8 mouse cellular contexts compared by ENCODE assay signal in the genomic region with DNA sequence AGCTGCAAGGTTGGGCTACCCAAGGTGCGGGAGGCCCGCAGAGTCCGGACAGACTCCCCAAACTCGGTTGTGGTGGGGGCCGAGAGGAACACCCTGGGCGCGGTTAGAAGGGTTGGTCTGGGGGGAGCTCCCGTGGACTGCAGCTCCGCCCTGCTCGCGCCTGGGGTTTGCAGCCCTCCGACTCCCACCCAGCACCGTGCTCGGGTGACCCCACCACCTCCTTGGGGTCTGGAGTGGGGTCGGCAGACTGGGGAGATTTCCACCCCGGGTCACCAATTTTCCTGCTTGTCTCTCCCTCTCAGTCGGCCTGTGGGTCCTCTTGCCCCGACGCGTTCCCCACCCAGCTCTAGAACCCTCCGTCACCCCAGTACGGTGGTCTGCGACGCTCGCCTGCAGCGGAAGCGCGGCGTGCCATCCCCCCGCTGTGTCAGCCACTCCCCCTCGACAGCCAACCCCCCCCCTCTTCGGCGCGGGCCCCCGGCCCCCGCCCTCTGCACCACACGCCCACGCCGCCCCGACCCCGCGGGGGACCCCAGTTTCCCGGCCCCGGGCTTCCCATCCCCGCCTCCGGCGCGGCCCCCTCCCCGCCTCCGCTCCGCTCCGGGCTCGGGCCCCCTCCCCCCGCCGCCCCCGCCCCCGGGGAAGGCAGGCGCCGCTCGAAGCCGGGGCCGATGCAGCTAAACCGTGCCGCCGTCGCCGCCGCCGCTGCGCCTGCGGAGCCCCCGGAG. TPM values are rescaled to one million over a fixed set of nuclear protein-coding genes. Genes with fewer than 3 reads are reported as not detected.
DNase-seq lines count a peak whose midpoint lies in the region; ATAC-seq and TF ChIP-seq lines count a peak whose summit lies in the region.

A gene (plus strand): TSS at position 663 of the 728 bp plus-strand sequence.

- in situ Hi-C loops in ES-E14 (cut with MboI; ENCODE audit: low sequenced_read_pairs in 2 of 2, unreplicated experiment in 2 of 2) = no loop called here

- intact Hi-C loops in heart, postnatal 14 days (cut with DNase I) = loop anchor here (2.0 kb wide), 1 partner anchor 22 kb away; a partner anchor contains a TSS

- peaks cover 52% of the 10 kb centered on the region for H3K27me3 ChIP-seq in embryonic facial prominence, embryonic 13.5 days
- peaks cover 41% of the 10 kb centered on the region for H3K27me3 ChIP-seq in limb, embryonic 13.5 days
- peaks cover 29% of the 10 kb centered on the region for H3K27me3 ChIP-seq in neural tube, embryonic 13.5 days

- H3K36me3 ChIP-seq in ES-E14 (ENCODE audit: control insufficient read depth, insufficient read depth, low read length, poor library complexity, severe bottlenecking) = peaks cover 4% of the 10 kb centered on the region; the same call in 1 of the 2 replicates
- peaks cover 13% of the 10 kb centered on the region for H3K36me3 ChIP-seq in embryonic facial prominence, embryonic 13.5 days
- peaks cover 12% of the 10 kb centered on the region for H3K36me3 ChIP-seq in limb, embryonic 13.5 days
- H3K36me3 ChIP-seq in neural tube, embryonic 13.5 days = peaks cover 17% of the 10 kb centered on the region

- H3K9ac ChIP-seq in ES-E14 (ENCODE audit: insufficient read depth, low read depth, low read length, poor library complexity, severe bottlenecking) = peak within 1 kb of the TSS; percentile 76
- H3K9ac ChIP-seq in embryonic facial prominence, embryonic 13.5 days = peak within 1 kb of the TSS; percentile 82
- H3K9ac ChIP-seq in limb, embryonic 13.5 days = peak within 1 kb of the TSS; percentile 81
- H3K9ac ChIP-seq in neural tube, embryonic 13.5 days = peak within 1 kb of the TSS; percentile 95

- H3K4me2 ChIP-seq in embryonic facial prominence, embryonic 13.5 days = peak within 1 kb of the TSS; percentile 94
- peak within 1 kb of the TSS; percentile 92 for H3K4me2 ChIP-seq in limb, embryonic 13.5 days (replicated peaks)
- peak within 1 kb of the TSS; percentile 93 for H3K4me2 ChIP-seq in neural tube, embryonic 13.5 days

- no peak for DNase-seq in frontal cortex, adult 2 months (ENCODE audit: extremely low spot score in 1 of 2, low spot score in 1 of 2)
- DNase-seq in frontal cortex, postnatal 36 days (ENCODE audit: low spot score in 2 of 2) = no peak
- DNase-seq in ES-E14 (ENCODE audit: low read depth, low spot score) = no peak
- DNase-seq in heart, postnatal 14 days = peak in 1 of 2 experiments; percentile 48

- H3K4me3 ChIP-seq in ES-E14 (ENCODE audit: insufficient read depth in 1 of 2, low read depth in 1 of 2, low read length in 2 of 2, poor library complexity in 1 of 2, severe bottlenecking in 1 of 2) = peak within 1 kb of the TSS; percentile 81 to 96
- H3K4me3 ChIP-seq in embryonic facial prominence, embryonic 13.5 days = peak within 1 kb of the TSS; percentile 73
- H3K4me3 ChIP-seq in limb, embryonic 13.5 days = peak within 1 kb of the TSS; percentile 73
- H3K4me3 ChIP-seq in neural tube, embryonic 13.5 days = peak within 1 kb of the TSS; percentile 73

- H3K9me3 ChIP-seq in ES-E14 (ENCODE audit: control insufficient read depth, insufficient read depth, low read depth, low read length) = no peaks in the 10 kb centered on the region
- H3K9me3 ChIP-seq in embryonic facial prominence, embryonic 13.5 days = peaks cover 3% of the 10 kb centered on the region
- no peaks in the 10 kb centered on the region for H3K9me3 ChIP-seq in limb, embryonic 13.5 days
- no peaks in the 10 kb centered on the region for H3K9me3 ChIP-seq in neural tube, embryonic 13.5 days

- H3K27ac ChIP-seq in ES-E14 (ENCODE audit: insufficient read depth, low read depth, low read length, poor library complexity, severe bottlenecking) = no peak within 1 kb of the TSS
- peak within 1 kb of the TSS; percentile 74 for H3K27ac ChIP-seq in embryonic facial prominence, embryonic 13.5 days
- H3K27ac ChIP-seq in limb, embryonic 13.5 days = peak within 1 kb of the TSS; percentile 58; the same call in 1 of the 2 replicates
- H3K27ac ChIP-seq in neural tube, embryonic 13.5 days (replicated peaks) = peak within 1 kb of the TSS; percentile 87

- ATAC-seq in embryonic facial prominence, embryonic 13.5 days (ENCODE audit: insufficient number of reproducible peaks, insufficient read depth, low FRiP score, low TSS enrichment, low read depth) = peak; percentile 15; the same call in 1 of the 2 replicates
- peak; percentile 52 for ATAC-seq in limb, embryonic 13.5 days (ENCODE audit: low FRiP score, low read depth)
- peak; percentile 60 for ATAC-seq in neural tube, embryonic 13.5 days (ENCODE audit: low read depth)
- no peak for ATAC-seq in erythroid progenitor cell, adult 5-6 weeks (replicated peaks; ENCODE audit: low FRiP score, poor library complexity, severe bottlenecking)

- under 1% methylated on average over 47 of the region's 72 CpGs for WGBS in embryonic facial prominence, embryonic 13.5 days
- WGBS in limb, embryonic 13.5 days = 1% methylated on average over 26 of the region's 72 CpGs
- 0% methylated on average over 29 of the region's 72 CpGs for WGBS in neural tube, embryonic 13.5 days

- H3K4me1 ChIP-seq in ES-E14 (ENCODE audit: control insufficient read depth in 2 of 2, insufficient read depth in 2 of 2, low read length in 2 of 2, poor library complexity in 1 of 2) = peaks cover 3 to 20% of the 10 kb centered on the region in 2 experiments; a peak in 2 of 4 replicates
- peaks cover 24% of the 10 kb centered on the region for H3K4me1 ChIP-seq in embryonic facial prominence, embryonic 13.5 days
- peaks cover 21% of the 10 kb centered on the region for H3K4me1 ChIP-seq in limb, embryonic 13.5 days
- peaks cover 40% of the 10 kb centered on the region for H3K4me1 ChIP-seq in neural tube, embryonic 13.5 days (replicated peaks)

TF ChIP-seq in ES-E14, 5 proteins besides CTCF, POLR2A, EP300 and RAD21:
- TF ChIP-seq MAFK (IDR thresholded peaks at IDR 0.05; ENCODE audit: insufficient read depth, low read depth, low read length) (no peak), HCFC1 (IDR thresholded peaks at IDR 0.05; ENCODE audit: borderline replicate concordance, insufficient read depth, low read length) (no peak), ZC3H11A (IDR thresholded peaks at IDR 0.05; ENCODE audit: borderline replicate concordance, low read depth, low read length) (no peak), CHD2 (IDR thresholded peaks at IDR 0.05; ENCODE audit: low read depth, low read length) (no peak), ZNF384 (IDR thresholded peaks at IDR 0.05; ENCODE audit: low read depth, low read length) (no peak)

RNA-seq across cellular contexts. Expression of the gene that starts here (rescaled TPM):
- polyA plus RNA-seq in frontal cortex, adult 2 months (2012; rRNA removed) = 76.4 and 84.0 TPM in 2 replicates
- total RNA-seq in ES-E14 (2012; rRNA removed) = 6.4 and 6.7 TPM in 2 replicates
- polyA plus RNA-seq in embryonic facial prominence, embryonic 13.5 days (2015; fragmentation: Nextera tagmentation; extraction: Ambion mirVana) = 2.2 and 2.9 TPM in 2 replicates
- total RNA-seq in heart, postnatal 14 days (2021) = 10 to 100 TPM; 78.7 to 83.9 TPM
- 2.6 and 2.7 TPM in 2 replicates for polyA plus RNA-seq in limb, embryonic 13.5 days (2015; fragmentation: Nextera tagmentation; extraction: Ambion mirVana)
- polyA plus RNA-seq in neural tube, embryonic 13.5 days (2015; fragmentation: Nextera tagmentation; extraction: Ambion mirVana) = 6.5 and 8.0 TPM in 2 replicates
- total RNA-seq in erythroid progenitor cell, adult 5-6 weeks (2015; ENCODE audit: low replicate concordance) = 0.72 TPM in 1 of 2 replicates, not detected in the other
- total RNA-seq in erythroid progenitor cell, adult 5-6 weeks (2017; ENCODE audit: low replicate concordance) = 0.39 and 0.61 TPM in 2 replicates

Comparison
In these comparisons a context has a peak if more than half of its experiments do, and no peak if none do; other contexts are left out.
1. RNA of the gene that starts here (total RNA-seq): 78.7 to 83.9 TPM in heart, postnatal 14 days; 6.4 to 6.7 TPM in ES-E14 and 0.39 to 0.72 TPM in erythroid progenitor cell, adult 5-6 weeks; every median in the first group is over 10 times any median in the second.
2. Peak in every context shown above with its lines, with median percentiles within 50 percentile points of each other: H3K4me3 ChIP-seq, H3K9ac ChIP-seq and H3K4me2 ChIP-seq.